Comparison of ENCODE assay signal across 9 mouse cellular contexts in the genomic region with DNA sequence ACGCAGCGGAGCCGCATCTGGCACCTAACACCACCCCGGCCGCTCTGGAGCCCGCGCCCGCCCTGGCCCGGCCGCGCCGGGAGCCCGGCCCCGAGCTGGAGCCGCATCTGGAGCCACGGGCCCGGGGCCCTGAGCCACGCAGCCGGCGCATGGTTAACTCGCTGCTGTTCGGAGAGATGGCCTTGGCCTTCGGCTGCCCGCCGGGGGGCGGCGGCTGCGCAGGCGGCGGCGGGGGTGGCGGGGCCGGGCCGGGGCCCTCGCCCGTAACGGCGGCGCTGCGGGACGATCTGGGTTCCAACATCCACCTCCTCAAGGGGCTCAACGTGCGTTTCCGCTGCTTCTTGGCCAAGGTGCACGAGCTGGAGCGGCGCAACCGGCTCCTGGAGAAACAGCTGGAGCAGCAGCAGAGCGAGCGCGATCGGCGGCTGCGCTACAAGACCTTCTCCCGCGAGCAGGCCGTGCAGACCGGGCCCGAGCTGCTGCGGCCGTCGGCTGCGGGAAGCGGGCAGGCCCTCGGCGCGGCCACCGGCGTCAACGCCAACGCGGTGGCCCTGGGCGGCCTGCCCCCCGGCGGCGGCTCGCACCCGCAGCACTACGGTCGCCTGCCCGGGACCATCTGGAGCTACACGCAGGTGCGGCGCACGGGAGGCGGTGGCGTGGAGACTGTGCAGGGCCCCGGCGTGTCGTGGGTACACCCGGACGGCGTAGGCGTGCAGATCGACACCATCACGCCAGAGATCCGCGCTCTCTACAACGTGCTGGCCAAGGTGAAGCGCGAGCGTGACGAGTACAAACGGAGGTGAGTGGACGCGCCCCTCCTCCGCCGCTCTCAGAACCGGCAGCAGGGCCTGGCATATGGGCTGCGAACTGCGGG. TPM values are rescaled to one million over a fixed set of nuclear protein-coding genes. Genes with fewer than 3 reads are reported as not detected.
A peak's percentile ranks its signal among the peaks of the same experiment; 100 is the strongest.
DNase-seq lines count a peak whose midpoint lies in the region; ATAC-seq and TF ChIP-seq lines count a peak whose summit lies in the region.
"Had no signal": no experiment of that assay in that cellular context is flagged by ENCODE, and none has a peak within 500 bp of the region (broad histone marks: within the 10 kb centered on the region; RNA-seq: fewer than 3 reads in every experiment).

No protein-coding gene starts in this region.

- WGBS in cerebellum, adult 2 months: under 1% methylated on average over 107 of the region's 111 CpGs
- WGBS in kidney, embryonic 15.5 days: under 1% methylated on average over 107 of the region's 111 CpGs
- WGBS in liver, postnatal 0 days (ENCODE audit: insufficient replicate concordance): under 1% methylated on average over 82 of the region's 111 CpGs

- H3K4me1 ChIP-seq in cerebellum, adult 2 months (ENCODE audit: control insufficient read depth, insufficient read depth, low read length): peaks cover 5% of the 10 kb centered on the region
- H3K4me1 ChIP-seq in kidney, embryonic 15.5 days: peaks cover 54% of the 10 kb centered on the region
- H3K4me1 ChIP-seq in liver, postnatal 0 days (ENCODE audit: insufficient read depth): peaks cover 24% of the 10 kb centered on the region

- peak overlapping the region; percentile 74 for H3K9ac ChIP-seq in kidney, embryonic 15.5 days
- H3K9ac ChIP-seq in liver, postnatal 0 days (replicated peaks): peak overlapping the region; percentile 86

- ATAC-seq in kidney, embryonic 15.5 days (replicated peaks; ENCODE audit: low FRiP score): peak; percentile 73; the same call in 1 of the 2 replicates
- peak; percentile 45 for ATAC-seq in liver, postnatal 0 days

- H3K36me3 ChIP-seq in kidney, embryonic 15.5 days: no peaks in the 10 kb centered on the region
- no peaks in the 10 kb centered on the region for H3K36me3 ChIP-seq in liver, postnatal 0 days (replicated peaks; ENCODE audit: insufficient read depth, low read length)

- H3K4me2 ChIP-seq in kidney, embryonic 15.5 days: peak overlapping the region; percentile 95
- H3K4me2 ChIP-seq in liver, postnatal 0 days (ENCODE audit: low read depth, low read length): peak overlapping the region; percentile 92

- no peaks in the 10 kb centered on the region for H3K9me3 ChIP-seq in kidney, embryonic 15.5 days (replicated peaks)
- H3K9me3 ChIP-seq in liver, postnatal 0 days (ENCODE audit: low read length): no peaks in the 10 kb centered on the region

- no peak for TF ChIP-seq CTCF in cerebellum, adult 2 months (IDR thresholded peaks at IDR 0.05; ENCODE audit: borderline replicate concordance, insufficient read depth, low read depth, low read length)
- TF ChIP-seq CTCF in liver, postnatal 0 days (IDR thresholded peaks at IDR 0.05; ENCODE audit: low read depth): peak; percentile 11; the same call in 1 of the 2 replicates

- DNase-seq in lung, adult 18-20 months: peak; percentile 39 to 45
- no peak for DNase-seq in lung, postnatal 25 days (ENCODE audit: low spot score)
- DNase-seq in cerebellum, adult 2 months: peak; percentile 84
- peak; percentile 55 for DNase-seq in gastrocnemius, postnatal 10 days
- DNase-seq in liver, postnatal 0 days: peak; percentile 46
- DNase-seq in retina, embryonic 14.5 days (ENCODE audit: low spot score): peak; percentile 45
- DNase-seq in thymus, postnatal 4 days: peak; percentile 76

- TF ChIP-seq POLR2A in cerebellum, adult 2 months (IDR thresholded peaks at IDR 0.05; ENCODE audit: borderline replicate concordance, insufficient read depth, low read length): peak; percentile 43; the same call in 1 of the 2 replicates

- H3K27me3 ChIP-seq in cerebellum, adult 2 months (ENCODE audit: control insufficient read depth, insufficient read depth, low read length): no peaks in the 10 kb centered on the region
- peaks cover 10% of the 10 kb centered on the region; the same call in 1 of the 2 replicates for H3K27me3 ChIP-seq in kidney, embryonic 15.5 days
- H3K27me3 ChIP-seq in liver, postnatal 0 days (ENCODE audit: insufficient read depth, low read length): peaks cover 18% of the 10 kb centered on the region

- no peak for TF ChIP-seq EP300 in liver, postnatal 0 days (IDR thresholded peaks at IDR 0.05; ENCODE audit: low read depth)

- H3K27ac ChIP-seq in cerebellum, adult 2 months (ENCODE audit: insufficient read depth, low read length): peak overlapping the region; percentile 87
- peak overlapping the region; percentile 90 for H3K27ac ChIP-seq in kidney, embryonic 15.5 days
- peak overlapping the region; percentile 89 for H3K27ac ChIP-seq in liver, postnatal 0 days (ENCODE audit: low read depth)

- peak overlapping the region; percentile 96 for H3K4me3 ChIP-seq in cerebellum, adult 2 months (replicated peaks; ENCODE audit: insufficient read depth, low read depth, low read length)
- peak overlapping the region; percentile 67 for H3K4me3 ChIP-seq in kidney, embryonic 15.5 days (replicated peaks)
- H3K4me3 ChIP-seq in liver, postnatal 0 days (ENCODE audit: low read depth, low read length): peak overlapping the region; percentile 77

RNA-seq across cellular contexts. Expression of a gene that starts 27.9 kb away (rescaled TPM):
- 0.03 and 0.05 TPM in 2 replicates for polyA plus RNA-seq in cerebellum, adult 2 months (2012; rRNA removed)
- total RNA-seq in gastrocnemius, postnatal 10 days (2021): not detected
- polyA plus RNA-seq in kidney, embryonic 15.5 days (2015; fragmentation: Nextera tagmentation; extraction: Ambion mirVana): not detected in 2 replicates
- polyA plus RNA-seq in liver, postnatal 0 days (2015; fragmentation: Nextera tagmentation; extraction: Ambion mirVana): 0.04 TPM in 1 of 2 replicates, not detected in the other
- total RNA-seq: adrenal gland, postnatal 4 days had no signal

RNA-seq across cellular contexts. Expression of a gene that starts 44.7 kb away (rescaled TPM):
- polyA plus RNA-seq in cerebellum, adult 2 months (2012; rRNA removed): 19.1 and 20.3 TPM in 2 replicates
- 1 to 10 TPM; 5.6 to 7.5 TPM for total RNA-seq in gastrocnemius, postnatal 10 days (2021)
- 4.3 and 4.8 TPM in 2 replicates for polyA plus RNA-seq in kidney, embryonic 15.5 days (2015; fragmentation: Nextera tagmentation; extraction: Ambion mirVana)
- polyA plus RNA-seq in liver, postnatal 0 days (2015; fragmentation: Nextera tagmentation; extraction: Ambion mirVana): 1.2 and 2.0 TPM in 2 replicates

RNA-seq across cellular contexts. Expression of a gene that starts 47.6 kb away (rescaled TPM):
- polyA plus RNA-seq in cerebellum, adult 2 months (2012; rRNA removed): 22.5 and 25.2 TPM in 2 replicates
- total RNA-seq in gastrocnemius, postnatal 10 days (2021): 10 to 100 TPM; 30.3 to 39.8 TPM
- 80.5 and 85.0 TPM in 2 replicates for polyA plus RNA-seq in kidney, embryonic 15.5 days (2015; fragmentation: Nextera tagmentation; extraction: Ambion mirVana)
- 81.2 and 86.3 TPM in 2 replicates for polyA plus RNA-seq in liver, postnatal 0 days (2015; fragmentation: Nextera tagmentation; extraction: Ambion mirVana)
